Mouse (Mus musculus) MEL (cell line): ENCODE results near the gene Cadps2.

Source experiments
- CTCF ChIP-seq, 3 experiments: IDR thresholded peaks in 2 of 3; conservative IDR thresholded peaks in 1 of 3; 2 replicates each; pipeline ENCODE4 v1.5.1; 2011 to 2012; ENCODE audit warnings: low read length in 3 of 3, low read depth in 2 of 3, mild to moderate bottlenecking in 2 of 3, improper control_type of control experiment in 1 of 3, inconsistent platforms in 1 of 3, mixed read lengths in 1 of 3, moderate library complexity in 1 of 3; ENCODE audit not compliant: control insufficient read depth in 1 of 3, insufficient read depth in 1 of 3, poor library complexity in 1 of 3, severe bottlenecking in 1 of 3
- E2F4 ChIP-seq: IDR thresholded peaks from 2 replicates; pipeline ENCODE4 v1.6.1; 2011; ENCODE audit warnings: low read depth, low read length, improper control_type of control experiment, borderline replicate concordance
- ELF1 ChIP-seq: IDR thresholded peaks from 2 replicates; pipeline ENCODE4 v1.6.1; 2014; ENCODE audit warnings: low read depth, mild to moderate bottlenecking, inconsistent platforms, low read length, improper control_type of control experiment, moderate library complexity
- EP300 ChIP-seq, 2 experiments: IDR thresholded peaks; 2 replicates each; pipeline ENCODE4 v1.6.1; 2011; ENCODE audit warnings: improper control_type of control experiment in 2 of 2, low read length in 2 of 2, low read depth in 1 of 2, mild to moderate bottlenecking in 1 of 2
- KAT2A ChIP-seq: conservative IDR thresholded peaks from 2 replicates; pipeline ENCODE4 v1.6.1; 2012; ENCODE audit warnings: low read depth, low read length, improper control_type of control experiment, inconsistent platforms
- MXI1 ChIP-seq: IDR thresholded peaks from 2 replicates; pipeline ENCODE4 v1.6.1; 2011; ENCODE audit warnings: mild to moderate bottlenecking, low read depth, low read length, improper control_type of control experiment
- POLR2A ChIP-seq, 2 experiments: IDR thresholded peaks; 2 replicates each; pipeline ENCODE4 v1.6.1; 2011 to 2012; ENCODE audit warnings: low read length in 2 of 2, mild to moderate bottlenecking in 2 of 2, control low read depth in 1 of 2, improper control_type of control experiment in 1 of 2, low read depth in 1 of 2, moderate library complexity in 1 of 2; ENCODE audit not compliant: control insufficient read depth in 1 of 2, insufficient read depth in 1 of 2, poor library complexity in 1 of 2
- TBP ChIP-seq: IDR thresholded peaks from 2 replicates; pipeline ENCODE4 v1.8.0; 2011; ENCODE audit warnings: low read depth, low read length, improper control_type of control experiment
- TCF12 ChIP-seq: IDR thresholded peaks from 2 replicates; pipeline ENCODE4 v1.6.1; 2014; ENCODE audit warnings: low read depth, mild to moderate bottlenecking, inconsistent platforms, low read length, improper control_type of control experiment, moderate library complexity
- USF2 ChIP-seq, 2 experiments: IDR thresholded peaks; 2 replicates each; pipeline ENCODE4 v1.6.1; 2011 to 2012; ENCODE audit warnings: improper control_type of control experiment in 2 of 2, low read length in 2 of 2, borderline replicate concordance in 1 of 2, inconsistent platforms in 1 of 2, low read depth in 1 of 2, mild to moderate bottlenecking in 1 of 2; ENCODE audit not compliant: insufficient read depth in 1 of 2
- ZC3H11A ChIP-seq: IDR thresholded peaks from 2 replicates; pipeline ENCODE4 v1.6.1; 2012; ENCODE audit warnings: low read depth, mild to moderate bottlenecking, inconsistent platforms, low read length, improper control_type of control experiment

DNA sequence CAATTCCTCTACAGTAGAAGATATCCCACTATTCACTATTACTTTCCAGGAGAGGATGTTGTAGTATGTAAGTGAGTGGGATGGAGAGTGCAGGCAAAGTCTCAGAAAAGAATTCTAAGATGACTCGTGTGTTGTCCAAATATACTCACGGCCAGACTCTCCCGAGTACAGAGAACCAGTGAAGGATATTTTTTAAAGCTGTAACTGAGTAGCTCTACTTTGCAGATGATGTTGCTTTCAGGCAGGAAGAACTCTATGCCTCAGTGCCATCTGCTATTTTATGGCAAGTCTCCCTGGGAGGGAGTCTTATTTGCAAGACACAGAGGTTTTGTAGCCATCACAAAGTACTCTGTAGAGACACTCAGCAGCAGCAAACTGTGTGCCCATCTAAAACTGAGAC lies 131.7 kb downstream of the Cadps2 start:
- no peak for TF ChIP-seq USF2 (IDR thresholded peaks at IDR 0.05; ENCODE audit: borderline replicate concordance in 1 of 2, insufficient read depth in 1 of 2, low read depth in 1 of 2, low read length in 2 of 2)
- TF ChIP-seq E2F4 = no peak
- no peak for TF ChIP-seq CTCF (IDR thresholded peaks at IDR 0.05 in 2 of 3, conservative IDR thresholded peaks at IDR 0.05 in 1 of 3; ENCODE audit: control insufficient read depth in 1 of 3, insufficient read depth in 1 of 3, low read depth in 2 of 3, low read length in 3 of 3, poor library complexity in 1 of 3, severe bottlenecking in 1 of 3)
- no peak for TF ChIP-seq ZC3H11A
- no peak for TF ChIP-seq MXI1
- TF ChIP-seq KAT2A = no peak
- TF ChIP-seq ELF1 = no peak
- no peak for TF ChIP-seq POLR2A (IDR thresholded peaks at IDR 0.05; ENCODE audit: control insufficient read depth in 1 of 2, insufficient read depth in 1 of 2, low read depth in 1 of 2, low read length in 2 of 2, poor library complexity in 1 of 2)
- TF ChIP-seq TCF12 = no peak
- TF ChIP-seq EP300 (IDR thresholded peaks at IDR 0.05; ENCODE audit: low read depth in 1 of 2, low read length in 2 of 2) = no peak
- no peak for TF ChIP-seq TBP
